Mouse (Mus musculus): ENCODE measurements around the gene Ak3. TPM values are rescaled to one million over a fixed set of nuclear protein-coding genes. Genes with fewer than 3 reads are reported as not detected.

Ak3 gene
- polyA plus RNA-seq, 1 experiment = 155 TPM

GRCm38 (mm10) chr19:29044353-29044768 is 3.4 kb downstream of the Ak3 start:
- 67% methylated on average over 9 of the region's 9 CpGs for WGBS
- DNase-seq = no peak

GRCm38 (mm10) chr19:29042647-29043046 is 5.1 kb downstream of the Ak3 start:
- no peak for TF ChIP-seq POLR2A (IDR thresholded peaks at IDR 0.05; ENCODE audit: low read depth, low read length)
- no peak for TF ChIP-seq CTCF (conservative IDR thresholded peaks at IDR 0.05; ENCODE audit: insufficient read depth, insufficient read length, low read depth, low read length)
- no peaks in the 10 kb centered on the region for H3K36me3 ChIP-seq (ENCODE audit: control insufficient read depth, insufficient read depth, low read length)
- no peak for DNase-seq
- H3K27me3 ChIP-seq (replicated peaks; ENCODE audit: control insufficient read depth, insufficient read depth, low read length) = no peaks in the 10 kb centered on the region
- H3K27ac ChIP-seq (ENCODE audit: insufficient read depth, low read depth, low read length) = no peak overlapping the region
- 60% methylated on average over 9 of the region's 9 CpGs for WGBS
- peaks cover 13% of the 10 kb centered on the region; the same call in 1 of the 2 replicates for H3K4me1 ChIP-seq (ENCODE audit: control insufficient read depth, insufficient read depth, low read length)
- no peak overlapping the region for H3K4me3 ChIP-seq (ENCODE audit: insufficient read depth, low read depth, low read length)

More at GRCm38 (mm10) chr19:29044353-29044768, 3.4 kb downstream of the Ak3 start:
- TF ChIP-seq CTCF (conservative IDR thresholded peaks at IDR 0.05; ENCODE audit: insufficient read depth, insufficient read length, low read depth, low read length) = no peak
- TF ChIP-seq POLR2A (IDR thresholded peaks at IDR 0.05; ENCODE audit: low read depth, low read length) = no peak
- Histone ChIP-seq H3K36me3 (ENCODE audit: control insufficient read depth, insufficient read depth, low read length) (no peaks in the 10 kb centered on the region), H3K4me1 (ENCODE audit: control insufficient read depth, insufficient read depth, low read length) (peaks cover 13% of the 10 kb centered on the region; the same call in 1 of the 2 replicates), H3K27me3 (replicated peaks; ENCODE audit: control insufficient read depth, insufficient read depth, low read length) (no peaks in the 10 kb centered on the region), H3K4me3 (ENCODE audit: insufficient read depth, low read depth, low read length) (no peak overlapping the region), H3K27ac (ENCODE audit: insufficient read depth, low read depth, low read length) (no peak overlapping the region)

- Histone ChIP-seq H3K36me3 (ENCODE audit: control insufficient read depth, insufficient read depth, low read length) (no peaks in the 10 kb centered on the region), H3K4me1 (ENCODE audit: control insufficient read depth, insufficient read depth, low read length) (peaks cover 17% of the 10 kb centered on the region; the same call in 1 of the 2 replicates), H3K27me3 (replicated peaks; ENCODE audit: control insufficient read depth, insufficient read depth, low read length) (no peaks in the 10 kb centered on the region), H3K27ac (ENCODE audit: insufficient read depth, low read depth, low read length) (no peak overlapping the region), H3K4me3 (ENCODE audit: insufficient read depth, low read depth, low read length) (no peak overlapping the region)
- 48% methylated on average over 6 of the region's 6 CpGs for WGBS
- no peak for TF ChIP-seq POLR2A (IDR thresholded peaks at IDR 0.05; ENCODE audit: low read depth, low read length)
- TF ChIP-seq CTCF (conservative IDR thresholded peaks at IDR 0.05; ENCODE audit: insufficient read depth, insufficient read length, low read depth, low read length) = no peak
- DNase-seq = no peak
Observed at GRCm38 (mm10) chr19:29042143-29042542, 5.6 kb downstream of the Ak3 start.

- no peak overlapping the region for H3K27ac ChIP-seq (ENCODE audit: insufficient read depth, low read depth, low read length)
- no peaks in the 10 kb centered on the region for H3K27me3 ChIP-seq (replicated peaks; ENCODE audit: control insufficient read depth, insufficient read depth, low read length)
- H3K4me1 ChIP-seq (ENCODE audit: control insufficient read depth, insufficient read depth, low read length) = peaks cover 10% of the 10 kb centered on the region; the same call in 1 of the 2 replicates
- no peak for DNase-seq
- no peak overlapping the region for H3K4me3 ChIP-seq (ENCODE audit: insufficient read depth, low read depth, low read length)
- 53% methylated on average over 4 of the region's 4 CpGs for WGBS
- H3K36me3 ChIP-seq (ENCODE audit: control insufficient read depth, insufficient read depth, low read length) = 0 out of 2 replicates have a peak, but pooled peaks cover 2% of the 10 kb centered on the region
- no peak for TF ChIP-seq CTCF (conservative IDR thresholded peaks at IDR 0.05; ENCODE audit: insufficient read depth, insufficient read length, low read depth, low read length)
- TF ChIP-seq POLR2A (IDR thresholded peaks at IDR 0.05; ENCODE audit: low read depth, low read length) = no peak
Observed at GRCm38 (mm10) chr19:29040206-29040605, 7.6 kb downstream of the Ak3 start.

GRCm38 (mm10) chr19:29039334-29039733 is 8.4 kb downstream of the Ak3 start:
- no peaks in the 10 kb centered on the region for H3K27me3 ChIP-seq (replicated peaks; ENCODE audit: control insufficient read depth, insufficient read depth, low read length)
- no peak overlapping the region for H3K4me3 ChIP-seq (ENCODE audit: insufficient read depth, low read depth, low read length)
- H3K36me3 ChIP-seq (ENCODE audit: control insufficient read depth, insufficient read depth, low read length) = 0 out of 2 replicates have a peak, but pooled peaks cover 2% of the 10 kb centered on the region
- H3K27ac ChIP-seq (ENCODE audit: insufficient read depth, low read depth, low read length) = no peak overlapping the region
- no peak for TF ChIP-seq CTCF (conservative IDR thresholded peaks at IDR 0.05; ENCODE audit: insufficient read depth, insufficient read length, low read depth, low read length)
- no peak for TF ChIP-seq POLR2A (IDR thresholded peaks at IDR 0.05; ENCODE audit: low read depth, low read length)
- H3K4me1 ChIP-seq (ENCODE audit: control insufficient read depth, insufficient read depth, low read length) = peaks cover 9% of the 10 kb centered on the region; the same call in 1 of the 2 replicates
- DNase-seq = no peak

- TF ChIP-seq CTCF (conservative IDR thresholded peaks at IDR 0.05; ENCODE audit: insufficient read depth, insufficient read length, low read depth, low read length) = no peak
- TF ChIP-seq POLR2A (IDR thresholded peaks at IDR 0.05; ENCODE audit: low read depth, low read length) = no peak
- Histone ChIP-seq H3K27ac (ENCODE audit: insufficient read depth, low read depth, low read length) (no peak overlapping the region; the same call in 1 of the 2 replicates), H3K27me3 (replicated peaks; ENCODE audit: control insufficient read depth, insufficient read depth, low read length) (no peaks in the 10 kb centered on the region), H3K4me3 (ENCODE audit: insufficient read depth, low read depth, low read length) (no peak overlapping the region), H3K4me1 (ENCODE audit: control insufficient read depth, insufficient read depth, low read length) (peaks cover 5% of the 10 kb centered on the region; the same call in 1 of the 2 replicates), H3K36me3 (ENCODE audit: control insufficient read depth, insufficient read depth, low read length) (0 out of 2 replicates have a peak, but pooled peaks cover 2% of the 10 kb centered on the region)
- DNase-seq = peak; percentile 51
- 53% methylated on average over 10 of the region's 10 CpGs for WGBS
Observed at GRCm38 (mm10) chr19:29037541-29037940, 10.2 kb downstream of the Ak3 start.

GRCm38 (mm10) chr19:29037026-29037425 is 10.7 kb downstream of the Ak3 start:
- H3K4me1 ChIP-seq (ENCODE audit: control insufficient read depth, insufficient read depth, low read length) = peaks cover 5% of the 10 kb centered on the region; the same call in 1 of the 2 replicates
- no peak overlapping the region; the same call in 1 of the 2 replicates for H3K27ac ChIP-seq (ENCODE audit: insufficient read depth, low read depth, low read length)
- H3K27me3 ChIP-seq (replicated peaks; ENCODE audit: control insufficient read depth, insufficient read depth, low read length) = no peaks in the 10 kb centered on the region
- no peak overlapping the region for H3K4me3 ChIP-seq (ENCODE audit: insufficient read depth, low read depth, low read length)
- H3K36me3 ChIP-seq (ENCODE audit: control insufficient read depth, insufficient read depth, low read length) = peaks cover 2% of the 10 kb centered on the region; the same call in 1 of the 2 replicates
- no peak for TF ChIP-seq CTCF (conservative IDR thresholded peaks at IDR 0.05; ENCODE audit: insufficient read depth, insufficient read length, low read depth, low read length)
- no peak for TF ChIP-seq POLR2A (IDR thresholded peaks at IDR 0.05; ENCODE audit: low read depth, low read length)
- no peak for DNase-seq
- whole genome bisulfite sequencing = 82% methylated on average over 5 of the region's 5 CpGs

Data from kidney, adult 2 months (tissue).